Mouse (Mus musculus) myocyte (in vitro differentiated cells): ENCODE measurements around the gene Stard5.

ENCODE experiments used
- CEBPB ChIP-seq: IDR thresholded peaks from 2 replicates; pipeline ENCODE4 v1.6.1; 2011; ENCODE audit warnings: mild to moderate bottlenecking, moderate library complexity; ENCODE audit not compliant: poor library complexity, insufficient read depth, severe bottlenecking
- TCF12 ChIP-seq: IDR thresholded peaks from one replicate; pipeline ENCODE4 v1.6.1; 2011; ENCODE audit warnings: mild to moderate bottlenecking, control low read depth; ENCODE audit not compliant: poor library complexity, insufficient read depth, severe bottlenecking
- USF1 ChIP-seq: IDR thresholded peaks from one replicate; pipeline ENCODE4 v1.6.1; 2011; ENCODE audit warnings: low read depth, mild to moderate bottlenecking, control low read depth, moderate library complexity

DNA sequence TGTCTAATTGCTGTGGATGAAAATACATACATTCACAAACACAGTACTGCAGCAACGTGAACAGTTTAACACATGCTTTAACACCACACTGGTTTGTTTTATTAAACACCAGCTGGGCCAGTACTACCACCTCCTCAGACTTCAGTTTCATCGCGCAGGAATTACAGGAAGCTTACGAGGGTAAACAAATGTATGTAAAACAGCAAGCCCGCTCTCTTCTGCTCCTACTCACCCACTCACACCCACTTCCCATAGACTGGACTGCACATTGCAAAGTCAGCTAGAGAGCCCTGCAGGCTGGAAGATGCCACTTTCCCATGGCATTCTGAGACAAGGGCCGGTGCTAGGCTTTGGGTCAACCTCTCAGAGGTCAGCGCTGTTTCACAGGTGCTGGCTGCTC is 17.0 kb downstream of the Stard5 start:
- TF ChIP-seq CEBPB (no peak), USF1 (no peak), TCF12 (no peak)
